Mouse (Mus musculus): ENCODE results near the gene Mmp9.

Mmp9 gene

GRCm38 (mm10) chr2:164912151-164912550 is 28.4 kb upstream of the Mmp9 start:
- peak; percentile 61 to 81 for DNase-seq (ENCODE audit: low spot score in 2 of 2)

GRCm38 (mm10) chr2:164912749-164913427 is 27.7 kb upstream of the Mmp9 start:
- DNase-seq (ENCODE audit: low spot score in 2 of 2) = no peak

DNA sequence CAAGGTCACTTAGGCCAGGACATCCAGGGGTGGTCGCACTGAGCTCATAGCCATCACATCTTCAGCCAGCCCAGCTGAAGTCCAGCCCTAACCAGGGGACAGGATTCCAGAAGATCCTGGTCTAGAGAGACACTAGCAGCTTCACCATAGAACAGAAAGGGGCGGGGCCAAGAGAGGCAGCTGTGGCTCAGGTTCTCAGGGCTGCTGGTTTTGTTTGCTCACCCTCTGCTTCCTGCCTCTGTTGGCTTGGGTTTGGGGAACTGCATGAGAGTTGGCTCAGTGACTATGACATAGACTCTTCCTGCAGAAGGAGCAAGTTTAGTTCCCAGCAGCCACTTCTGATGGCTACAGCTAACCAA is 27.2 kb upstream of the Mmp9 start:
- no peak for DNase-seq (ENCODE audit: low spot score in 2 of 2)

GRCm38 (mm10) chr2:164916820-164917219 is 23.8 kb upstream of the Mmp9 start:
- DNase-seq (ENCODE audit: low spot score in 2 of 2) = no peak

- no peak for DNase-seq (ENCODE audit: low spot score in 2 of 2)
These were observed 23.2 kb upstream of the Mmp9 start for GRCm38 (mm10) chr2:164917371-164917770.

GRCm38 (mm10) chr2:164918325-164918724 is 22.3 kb upstream of the Mmp9 start:
- no peak for DNase-seq (ENCODE audit: low spot score in 2 of 2)

GRCm38 (mm10) chr2:164921984-164922383 is 18.6 kb upstream of the Mmp9 start:
- DNase-seq (ENCODE audit: low spot score in 2 of 2) = no peak

DNA sequence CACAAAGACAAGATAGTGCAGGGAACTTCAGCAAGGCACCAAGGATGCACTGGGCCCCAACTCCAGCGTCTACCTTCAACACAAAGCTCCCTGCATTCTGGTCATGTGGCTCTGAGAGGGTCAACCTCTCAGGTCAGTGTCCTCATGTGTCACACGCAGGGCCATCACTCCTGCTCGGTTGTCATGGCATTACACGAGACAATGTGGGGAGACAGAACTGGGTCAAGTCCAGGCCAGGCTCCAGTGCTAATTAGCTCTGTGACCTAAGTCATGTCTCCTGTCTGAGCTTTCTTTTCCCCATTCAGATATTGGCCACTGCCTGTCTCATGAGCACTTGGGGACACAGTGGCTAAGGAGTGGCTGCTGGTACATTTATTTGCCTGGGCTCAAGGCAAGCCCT is 17.3 kb upstream of the Mmp9 start:
- no peak for DNase-seq (ENCODE audit: low spot score in 2 of 2)

DNA sequence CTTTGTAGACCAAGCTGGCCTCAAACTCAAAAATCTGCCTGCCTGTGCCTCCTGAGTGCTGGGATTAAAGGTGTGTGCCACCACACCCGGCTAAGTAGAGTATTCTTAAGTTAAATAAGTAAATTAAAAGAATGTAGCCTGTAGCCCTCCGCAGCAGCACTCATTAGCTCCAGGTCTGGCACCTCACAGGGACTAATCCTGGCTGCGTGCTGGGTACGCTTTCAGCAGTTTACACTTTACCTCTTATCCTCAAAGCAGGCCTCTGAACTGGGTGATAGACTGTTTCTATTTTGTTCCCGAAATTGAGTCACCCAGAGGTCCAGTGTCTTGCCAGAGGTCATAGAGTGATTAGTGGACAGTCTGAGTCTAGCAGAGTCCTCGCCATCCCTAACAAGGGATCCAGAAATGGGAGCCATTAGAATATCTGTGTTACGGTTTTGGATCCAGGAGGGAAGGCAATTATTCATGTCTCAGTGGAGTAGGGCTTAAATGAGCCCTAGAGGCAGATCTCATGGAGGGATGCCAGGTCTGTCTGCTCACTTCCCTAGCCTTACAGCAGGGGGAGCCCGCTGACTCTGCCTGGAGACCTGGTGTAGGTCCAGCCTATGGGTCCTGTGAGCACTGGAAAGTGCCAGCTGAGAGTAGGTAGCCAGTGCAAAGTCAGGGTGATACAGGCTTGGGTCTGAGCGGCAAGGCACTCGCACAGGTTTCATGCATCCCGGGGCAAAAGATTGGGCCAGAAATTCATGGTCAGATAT is 16.3 kb upstream of the Mmp9 start:
- DNase-seq (ENCODE audit: low spot score in 2 of 2) = peak; percentile 70 to 84

DNA sequence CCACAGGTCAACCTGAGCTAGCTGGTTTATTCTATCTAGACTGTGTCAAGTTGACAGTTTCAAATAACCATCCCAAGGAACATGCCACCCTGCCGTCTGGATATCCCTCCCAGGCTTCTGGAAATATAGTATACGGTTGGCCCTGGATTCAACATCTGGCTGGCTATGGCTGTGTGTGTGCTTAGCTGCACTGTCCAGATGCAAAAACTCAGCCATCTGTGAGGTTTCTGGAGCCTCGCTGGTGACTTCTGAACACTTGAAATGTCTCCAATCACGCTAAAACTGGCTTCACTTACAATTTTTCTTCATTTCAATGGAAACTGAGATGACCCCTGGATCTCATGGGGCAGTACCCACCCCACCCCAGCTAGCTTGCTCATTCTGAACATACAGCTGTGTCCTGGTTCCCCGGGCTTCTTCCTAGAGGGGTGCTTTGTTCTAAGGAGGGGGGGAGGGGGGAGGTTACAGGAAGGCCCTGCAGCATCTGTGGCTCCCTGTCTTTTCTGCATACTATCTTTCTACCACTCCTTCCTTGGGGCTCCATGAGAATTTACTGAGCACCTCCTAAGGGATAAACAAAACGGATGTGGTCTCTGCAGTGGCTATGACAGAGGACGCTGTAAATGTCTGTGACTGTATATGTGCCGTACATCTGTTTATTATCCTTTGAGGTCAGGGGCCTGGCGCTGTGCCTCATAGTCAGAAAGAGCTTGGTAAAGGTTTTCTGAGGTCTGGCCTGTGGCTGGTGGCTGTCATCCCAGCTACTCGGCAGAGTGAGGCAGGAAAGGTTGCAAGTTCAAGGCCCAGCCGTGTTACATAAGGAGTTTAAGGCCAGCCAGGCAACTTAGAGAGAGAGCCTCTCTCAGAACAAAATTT is 9.6 kb upstream of the Mmp9 start:
- no peak for DNase-seq (ENCODE audit: low spot score in 2 of 2)

DNA sequence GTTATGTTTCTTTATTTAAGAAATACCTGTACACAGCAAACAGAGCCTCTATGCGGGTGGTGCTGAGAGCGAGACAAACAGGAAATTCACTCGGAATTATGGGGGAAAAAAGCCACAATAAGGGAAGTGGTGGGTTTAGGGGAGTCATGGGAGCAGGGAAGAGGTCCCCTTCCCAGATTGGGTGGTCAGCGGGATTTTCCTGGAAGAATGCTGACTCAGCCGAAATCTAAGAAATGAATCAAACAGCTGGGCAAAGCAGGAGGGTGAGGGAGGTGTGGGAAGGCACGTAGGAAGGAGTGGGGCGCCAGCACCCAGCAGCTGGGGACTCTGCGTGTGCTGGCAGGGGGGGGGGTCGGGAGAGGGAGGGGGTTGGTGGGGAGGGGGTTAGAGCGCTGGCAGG is 7.0 kb upstream of the Mmp9 start:
- DNase-seq (ENCODE audit: low spot score in 2 of 2) = no peak

DNA sequence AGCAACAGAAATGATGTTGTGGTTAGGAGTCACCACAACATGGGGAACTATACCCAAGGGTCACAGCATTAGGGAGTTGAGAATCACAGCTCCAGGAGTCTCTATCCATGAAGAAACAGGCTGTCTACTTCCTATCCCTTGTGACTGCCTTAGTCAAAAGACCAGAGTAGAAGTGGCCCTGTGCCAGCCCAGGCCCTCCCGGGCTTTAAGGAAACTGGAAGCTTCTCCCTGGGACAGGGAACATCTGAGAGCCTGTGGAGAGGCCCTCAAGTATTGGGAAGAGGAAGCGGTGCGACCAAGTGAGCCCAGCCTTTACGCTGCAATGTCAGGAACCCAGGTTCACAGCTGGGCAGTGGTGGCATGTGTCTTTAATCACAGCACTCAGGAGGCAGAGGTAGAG is 4.6 kb upstream of the Mmp9 start:
- DNase-seq (ENCODE audit: low spot score in 2 of 2) = no peak

- DNase-seq (ENCODE audit: low spot score in 2 of 2) = peak; percentile 48 to 49
These were observed 2.2 kb upstream of the Mmp9 start for GRCm38 (mm10) chr2:164938146-164939091.

DNA sequence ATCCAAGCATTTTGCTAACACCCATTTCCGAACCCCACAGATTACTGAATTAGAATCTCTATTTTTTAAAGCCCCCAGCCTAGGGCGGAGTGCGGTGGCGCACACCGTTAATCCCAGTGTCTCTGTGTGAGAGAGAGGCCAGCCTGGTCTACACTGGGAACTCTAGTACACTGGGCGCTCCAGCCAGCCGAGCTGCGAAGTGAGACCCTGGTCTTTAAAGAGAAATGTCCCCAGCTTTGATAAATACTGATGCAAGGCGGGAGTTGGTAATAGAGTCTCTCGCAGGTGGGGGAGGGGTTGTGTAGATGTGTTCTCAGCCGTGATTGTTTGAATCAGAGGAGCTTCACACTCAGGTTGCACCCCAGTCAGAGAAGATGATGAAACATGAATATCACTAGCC is 1.5 kb upstream of the Mmp9 start:
- no peak for DNase-seq (ENCODE audit: low spot score in 2 of 2)

DNA sequence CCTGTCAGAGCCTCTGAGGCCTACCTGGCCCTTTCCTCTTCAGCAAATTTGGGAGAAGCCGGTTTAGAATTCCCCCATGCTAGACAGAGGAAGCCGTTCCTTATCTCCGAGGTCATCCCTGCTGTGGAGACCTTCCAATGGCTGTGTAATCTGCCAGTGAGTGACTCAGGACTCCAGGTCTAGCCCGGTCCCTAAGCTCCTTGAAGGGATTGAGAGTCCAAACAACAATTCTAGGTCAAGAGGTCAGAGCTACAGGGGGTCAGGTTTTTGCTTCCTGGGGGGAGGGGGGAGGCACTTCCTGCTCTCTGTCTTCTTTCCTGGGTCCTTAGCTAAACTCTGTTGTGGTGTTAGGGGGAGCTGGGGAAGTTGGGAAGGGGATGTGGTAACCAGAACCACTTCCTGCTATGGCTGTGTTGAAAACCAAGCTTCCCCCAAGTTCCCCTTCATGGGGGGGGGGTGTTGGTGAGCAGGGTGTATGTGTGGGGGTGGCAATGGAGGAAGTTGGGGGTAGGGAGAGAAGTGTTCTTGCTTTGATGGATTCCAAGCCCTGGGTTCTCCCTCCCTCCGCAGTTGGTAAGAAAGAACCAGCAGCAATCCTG is 2.2 kb downstream of the Mmp9 start:
- DNase-seq (ENCODE audit: low spot score in 2 of 2) = no peak

- no peak for DNase-seq (ENCODE audit: low spot score in 2 of 2)
These were observed 6.9 kb downstream of the Mmp9 start for GRCm38 (mm10) chr2:164947506-164947905.

DNA sequence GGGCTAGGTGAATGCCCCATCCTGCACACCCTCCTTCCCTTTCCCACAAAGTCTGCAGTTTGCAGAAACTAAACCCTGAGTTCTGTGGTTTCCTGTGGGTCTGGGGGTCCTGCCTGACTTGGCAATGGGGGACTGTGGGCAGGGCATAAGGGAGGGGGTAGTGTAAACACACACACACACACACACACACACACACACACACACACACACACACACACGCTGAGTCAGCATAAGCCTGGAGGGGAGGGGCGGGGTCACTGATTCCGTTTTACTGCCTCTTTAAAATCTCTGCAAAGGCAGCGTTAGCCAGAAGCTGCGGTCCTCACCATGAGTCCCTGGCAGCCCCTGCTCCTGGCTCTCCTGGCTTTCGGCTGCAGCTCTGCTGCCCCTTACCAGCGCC is 7.3 kb downstream of the Mmp9 start:
- DNase-seq (ENCODE audit: low spot score in 2 of 2) = no peak

DNA sequence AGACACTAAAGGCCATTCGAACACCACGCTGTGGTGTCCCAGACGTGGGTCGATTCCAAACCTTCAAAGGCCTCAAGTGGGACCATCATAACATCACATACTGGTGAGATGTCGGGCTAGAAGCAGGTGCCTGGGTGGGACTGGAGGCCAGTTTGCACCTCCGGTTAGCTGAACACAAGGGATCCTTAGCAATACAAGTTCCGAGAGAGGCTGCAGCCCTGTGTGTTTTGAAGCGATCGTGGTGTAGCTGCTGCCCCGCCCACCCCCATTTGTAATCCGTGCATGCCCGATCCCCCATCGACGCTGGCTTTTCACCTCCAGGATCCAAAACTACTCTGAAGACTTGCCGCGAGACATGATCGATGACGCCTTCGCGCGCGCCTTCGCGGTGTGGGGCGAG is 8.4 kb downstream of the Mmp9 start:
- DNase-seq (ENCODE audit: low spot score in 2 of 2) = no peak

DNA sequence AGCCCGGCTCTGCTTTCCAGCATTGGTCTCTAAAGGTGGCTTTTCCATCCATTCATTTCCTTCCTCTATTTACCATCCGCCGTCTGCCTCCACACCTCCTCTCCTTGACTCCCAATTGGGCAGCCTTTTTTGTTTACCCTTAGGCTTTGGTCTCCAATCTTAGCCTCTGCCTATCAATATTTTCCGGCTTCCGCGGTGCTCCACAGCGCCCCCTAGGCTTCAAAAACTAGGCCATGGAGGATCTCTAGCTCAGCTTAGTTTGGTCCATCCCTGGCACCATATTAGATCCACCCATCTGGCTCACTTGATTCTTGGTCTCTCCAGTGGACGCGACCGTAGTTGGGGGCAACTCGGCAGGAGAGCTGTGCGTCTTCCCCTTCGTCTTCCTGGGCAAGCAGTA is 9.9 kb downstream of the Mmp9 start:
- DNase-seq (ENCODE audit: low spot score in 2 of 2) = no peak

GRCm38 (mm10) chr2:164951745-164952144 is 11.2 kb downstream of the Mmp9 start:
- no peak for DNase-seq (ENCODE audit: low spot score in 2 of 2)

DNA sequence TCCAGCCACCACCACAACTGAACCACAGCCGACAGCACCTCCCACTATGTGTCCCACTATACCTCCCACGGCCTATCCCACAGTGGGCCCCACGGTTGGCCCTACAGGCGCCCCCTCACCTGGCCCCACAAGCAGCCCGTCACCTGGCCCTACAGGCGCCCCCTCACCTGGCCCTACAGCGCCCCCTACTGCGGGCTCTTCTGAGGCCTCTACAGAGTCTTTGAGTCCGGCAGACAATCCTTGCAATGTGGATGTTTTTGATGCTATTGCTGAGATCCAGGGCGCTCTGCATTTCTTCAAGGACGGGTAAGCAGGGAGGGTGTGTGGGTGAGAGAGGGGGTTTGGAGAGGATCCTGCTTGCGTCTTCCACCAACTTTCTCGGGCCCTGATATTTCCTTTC is 11.9 kb downstream of the Mmp9 start:
- no peak for DNase-seq (ENCODE audit: low spot score in 2 of 2)
